9 mouse cellular contexts compared by ENCODE assay signal in genomic region chr16:45609300-45609699, GRCm38 (mm10). TPM values are rescaled to one million over a fixed set of nuclear protein-coding genes. Genes with fewer than 3 reads are reported as not detected.
A peak's percentile ranks its signal among the peaks of the same experiment; 100 is the strongest.
DNase-seq lines count a peak whose midpoint lies in the region; ATAC-seq and TF ChIP-seq lines count a peak whose summit lies in the region.
"Had no signal": no experiment of that assay in that cellular context is flagged by ENCODE, and none has a peak within 500 bp of the region (broad histone marks: within the 10 kb centered on the region; RNA-seq: fewer than 3 reads in every experiment).

No protein-coding gene starts in this region.

- no peaks in the 10 kb centered on the region for H3K9me3 ChIP-seq in kidney, postnatal 0 days (replicated peaks; ENCODE audit: low read length)
- no peaks in the 10 kb centered on the region for H3K9me3 ChIP-seq in neural tube, embryonic 15.5 days (replicated peaks)
- H3K9me3 ChIP-seq: heart, embryonic 15.5 days had no signal

- no peak overlapping the region for H3K9ac ChIP-seq in kidney, postnatal 0 days (ENCODE audit: low read depth, low read length)
- H3K9ac ChIP-seq in neural tube, embryonic 15.5 days (replicated peaks), result no peak overlapping the region
- H3K9ac ChIP-seq: heart, embryonic 15.5 days had no signal

- intact Hi-C loops in gastrocnemius, postnatal 36 days (cut with DNase I), result no loop called here

- no peak overlapping the region for H3K4me2 ChIP-seq in kidney, postnatal 0 days (ENCODE audit: low read length)
- H3K4me2 ChIP-seq in neural tube, embryonic 15.5 days, result no peak overlapping the region
- H3K4me2 ChIP-seq: heart, embryonic 15.5 days had no signal

- no peak for ATAC-seq in kidney, postnatal 0 days (replicated peaks; ENCODE audit: low FRiP score, low read depth)
- ATAC-seq in neural tube, embryonic 15.5 days (ENCODE audit: low FRiP score), result no peak

- no peaks in the 10 kb centered on the region for H3K36me3 ChIP-seq in kidney, postnatal 0 days (ENCODE audit: insufficient read depth, low read length)
- no peaks in the 10 kb centered on the region for H3K36me3 ChIP-seq in neural tube, embryonic 15.5 days
- H3K36me3 ChIP-seq: heart, embryonic 15.5 days had no signal

- WGBS in kidney, postnatal 0 days, result 59% methylated on average over 3 of the region's 3 CpGs
- 75% methylated on average over 3 of the region's 3 CpGs for WGBS in neural tube, embryonic 15.5 days

- H3K4me3 ChIP-seq in kidney, postnatal 0 days (replicated peaks; ENCODE audit: low read depth, low read length), result no peak overlapping the region
- H3K4me3 ChIP-seq in neural tube, embryonic 15.5 days (replicated peaks), result no peak overlapping the region
- H3K4me3 ChIP-seq: heart, embryonic 15.5 days had no signal

- TF ChIP-seq CTCF in kidney, postnatal 0 days (IDR thresholded peaks at IDR 0.05; ENCODE audit: low read depth), result peak; percentile 74

- H3K27me3 ChIP-seq in kidney, postnatal 0 days (ENCODE audit: insufficient read depth, low read length), result no peaks in the 10 kb centered on the region
- no peaks in the 10 kb centered on the region for H3K27me3 ChIP-seq in neural tube, embryonic 15.5 days (replicated peaks)
- H3K27me3 ChIP-seq: heart, embryonic 15.5 days had no signal

- H3K4me1 ChIP-seq in kidney, postnatal 0 days (replicated peaks; ENCODE audit: insufficient read depth, low read length), result no peaks in the 10 kb centered on the region
- no peaks in the 10 kb centered on the region for H3K4me1 ChIP-seq in neural tube, embryonic 15.5 days
- H3K4me1 ChIP-seq: heart, embryonic 15.5 days had no signal

- H3K27ac ChIP-seq in kidney, postnatal 0 days, result no peak overlapping the region
- H3K27ac ChIP-seq in neural tube, embryonic 15.5 days (replicated peaks), result no peak overlapping the region
- H3K27ac ChIP-seq: heart, embryonic 15.5 days had no signal

- peak; percentile 6 for DNase-seq in gastrocnemius, adult 18-20 months (ENCODE audit: low spot score)
- no peak for DNase-seq in gastrocnemius, postnatal 36 days
- DNase-seq in right cerebral cortex, adult 2 months (ENCODE audit: low spot score in 2 of 2), result peak; percentile 18 to 26
- DNase-seq in right cerebral cortex, postnatal 36 days (ENCODE audit: low spot score in 2 of 2), result no peak
- DNase-seq in brain, adult 2 months (ENCODE audit: low read depth, low spot score), result peak; percentile 48
- DNase-seq in kidney, postnatal 0 days (ENCODE audit: low spot score), result peak; percentile 46
- DNase-seq in retina, embryonic 14.5 days (ENCODE audit: low spot score), result peak; percentile 27

RNA-seq across cellular contexts. Expression of gene Gcsam, which starts 0.9 kb away (rescaled TPM):
- total RNA-seq in gastrocnemius, adult 18-20 months (2021), result under 1 TPM in 1 of 2 experiments, not detected in 1; 0.17 TPM
- under 1 TPM in 1 of 2 experiments, not detected in 1; 0.07 TPM for total RNA-seq in gastrocnemius, postnatal 36 days (2021)
- polyA plus RNA-seq in kidney, postnatal 0 days (2015; fragmentation: Nextera tagmentation; extraction: Ambion mirVana), result 0.04 and 0.16 TPM in 2 replicates
- 0.26 TPM in 1 of 2 replicates, not detected in the other for polyA plus RNA-seq in neural tube, embryonic 15.5 days (2015; fragmentation: Nextera tagmentation; extraction: Ambion mirVana)

RNA-seq across cellular contexts. Expression of gene BC016579, which starts 44.6 kb away (rescaled TPM):
- not detected for total RNA-seq in gastrocnemius, adult 18-20 months (2021)
- total RNA-seq in gastrocnemius, postnatal 36 days (2021), result not detected
- polyA plus RNA-seq in kidney, postnatal 0 days (2015; fragmentation: Nextera tagmentation; extraction: Ambion mirVana), result 0.32 and 0.54 TPM in 2 replicates
- polyA plus RNA-seq in neural tube, embryonic 15.5 days (2015; fragmentation: Nextera tagmentation; extraction: Ambion mirVana), result 0.29 TPM in 1 of 2 replicates, not detected in the other
- polyA plus RNA-seq: heart, embryonic 15.5 days had no signal

Comparison
In these comparisons a context has a peak if more than half of its experiments do, and no peak if none do; other contexts are left out.
1. DNase-seq: peak in gastrocnemius, adult 18-20 months (single experiment), right cerebral cortex, adult 2 months (2 of 2), brain, adult 2 months (single experiment), kidney, postnatal 0 days (single experiment) and retina, embryonic 14.5 days (single experiment); none in gastrocnemius, postnatal 36 days (0 of 2) and right cerebral cortex, postnatal 36 days (0 of 2).